Mouse (Mus musculus): ENCODE measurements around the gene Crispld2. TPM values are rescaled to one million over a fixed set of nuclear protein-coding genes. Genes with fewer than 3 reads are reported as not detected.

Gene Crispld2
- total and polyA plus RNA-seq, 3 experiments = not detected

- H3K27ac ChIP-seq (ENCODE audit: insufficient read depth, low read depth) = no peak overlapping the region
- in situ Hi-C loops (cut with MboI; ENCODE audit: low pct_ligation_motif_present, low pct_unique_long_range_greater_than_20kb, low sequenced_read_pairs) (no loop called here), dilution Hi-C loops (cut with MboI; ENCODE audit: extremely low pct_ligation_motif_present, extremely low pct_unique_long_range_greater_than_20kb, low sequenced_read_pairs) (no loop called here)
- DNase-seq (ENCODE audit: extremely low read depth) = no peak
- no peak for TF ChIP-seq SIN3A (IDR thresholded peaks at IDR 0.05; ENCODE audit: low read length)
- TF ChIP-seq JUN (IDR thresholded peaks at IDR 0.05; ENCODE audit: insufficient read depth, low read depth, low read length) = no peak
- no peak for TF ChIP-seq MAZ (IDR thresholded peaks at IDR 0.05; ENCODE audit: low read depth, low read length)
- no peak overlapping the region for H3K4me2 ChIP-seq (ENCODE audit: insufficient read depth, low read depth, poor library complexity, severe bottlenecking)
- no peaks in the 10 kb centered on the region for H3K4me1 ChIP-seq (ENCODE audit: control insufficient read depth in 1 of 2, insufficient read depth in 2 of 2)
- no peaks in the 10 kb centered on the region for H3K36me3 ChIP-seq (replicated peaks in 1 of 2; ENCODE audit: control insufficient read depth in 1 of 2, insufficient read depth in 1 of 2, low read length in 1 of 2)
- no peaks in the 10 kb centered on the region for H3K9me3 ChIP-seq (replicated peaks; ENCODE audit: low read length)
- no peak overlapping the region for H3K9ac ChIP-seq (ENCODE audit: insufficient read depth, low read depth)
- H3K79me2 ChIP-seq (replicated peaks; ENCODE audit: control insufficient read depth, extremely low read depth, insufficient read depth, poor library complexity, severe bottlenecking) = no peaks in the 10 kb centered on the region
- no peak overlapping the region for H3K4me3 ChIP-seq (replicated peaks in 1 of 3; ENCODE audit: low read depth in 2 of 3, low read length in 2 of 3, poor library complexity in 1 of 3)
- H3K27me3 ChIP-seq (replicated peaks) = peaks cover 74% of the 10 kb centered on the region
Measured at GRCm38 (mm10) chr8:120040861-120041260, 48.6 kb downstream of the Crispld2 start.

GRCm38 (mm10) chr8:120042542-120043312 lies 50.5 kb downstream of the Crispld2 start:
- peaks cover 73% of the 10 kb centered on the region for H3K27me3 ChIP-seq (replicated peaks)
- H3K4me2 ChIP-seq (ENCODE audit: insufficient read depth, low read depth, poor library complexity, severe bottlenecking) = no peak overlapping the region
- dilution Hi-C loops (cut with MboI; ENCODE audit: extremely low pct_ligation_motif_present, extremely low pct_unique_long_range_greater_than_20kb, low sequenced_read_pairs) = no loop called here
- no peaks in the 10 kb centered on the region for H3K9me3 ChIP-seq (replicated peaks; ENCODE audit: low read length)
- no peak overlapping the region for H3K9ac ChIP-seq (ENCODE audit: insufficient read depth, low read depth)
- no peak overlapping the region for H3K27ac ChIP-seq (ENCODE audit: insufficient read depth, low read depth)
- H3K4me1 ChIP-seq (ENCODE audit: control insufficient read depth in 1 of 2, insufficient read depth in 2 of 2) = no peaks in the 10 kb centered on the region
- TF ChIP-seq RCOR1 (conservative IDR thresholded peaks at IDR 0.05; ENCODE audit: low read depth, low read length) (no peak), JUN (IDR thresholded peaks at IDR 0.05; ENCODE audit: insufficient read depth, low read depth, low read length) (no peak), KAT2A (IDR thresholded peaks at IDR 0.05; ENCODE audit: insufficient replicate concordance, low read length) (no peak), IRF4 (IDR thresholded peaks at IDR 0.05; ENCODE audit: low read depth, low read length) (no peak), PAX5 (IDR thresholded peaks at IDR 0.05; ENCODE audit: low read length) (no peak), MYC (IDR thresholded peaks at IDR 0.05; ENCODE audit: low read depth, low read length) (no peak), UBTF (IDR thresholded peaks at IDR 0.05; ENCODE audit: low read depth, low read length) (no peak), NELFE (IDR thresholded peaks at IDR 0.05; ENCODE audit: low read depth, low read length) (no peak), MAZ (IDR thresholded peaks at IDR 0.05; ENCODE audit: low read depth, low read length) (no peak), SIN3A (IDR thresholded peaks at IDR 0.05; ENCODE audit: low read length) (no peak), CHD1 (IDR thresholded peaks at IDR 0.05; ENCODE audit: low read depth, low read length) (no peak), ZNF384 (IDR thresholded peaks at IDR 0.05; ENCODE audit: low read depth, low read length) (no peak), USF2 (conservative IDR thresholded peaks at IDR 0.05; ENCODE audit: low read depth, low read length) (no peak), ZKSCAN1 (IDR thresholded peaks at IDR 0.05; ENCODE audit: borderline replicate concordance, low read depth, low read length) (no peak), POLR2AphosphoS2 (IDR thresholded peaks at IDR 0.05; ENCODE audit: low read depth, low read length) (no peak), TCF12 (IDR thresholded peaks at IDR 0.05; ENCODE audit: low read depth, low read length) (no peak), GABPA (IDR thresholded peaks at IDR 0.05; ENCODE audit: insufficient replicate concordance, low read depth, low read length) (no peak)
- DNase-seq (ENCODE audit: extremely low read depth) = no peak
- no peak overlapping the region for H3K4me3 ChIP-seq (replicated peaks in 1 of 3; ENCODE audit: low read depth in 2 of 3, low read length in 2 of 3, poor library complexity in 1 of 3)
- H3K79me2 ChIP-seq (replicated peaks; ENCODE audit: control insufficient read depth, extremely low read depth, insufficient read depth, poor library complexity, severe bottlenecking) = no peaks in the 10 kb centered on the region
- no peaks in the 10 kb centered on the region for H3K36me3 ChIP-seq (replicated peaks in 1 of 2; ENCODE audit: control insufficient read depth in 1 of 2, insufficient read depth in 1 of 2, low read length in 1 of 2)
- in situ Hi-C loops (cut with MboI; ENCODE audit: low pct_ligation_motif_present, low pct_unique_long_range_greater_than_20kb, low sequenced_read_pairs) = no loop called here
